Mouse (Mus musculus) embryonic facial prominence, embryonic 14.5 days (tissue): ENCODE measurements around the gene Cux1. TPM values are rescaled to one million over a fixed set of nuclear protein-coding genes. Genes with fewer than 3 reads are reported as not detected.

Source experiments
- ATAC-seq: fragments of 200-750 bp; cut with Nextera tagmentation; 2 replicates; pipeline ENCODE4 v1.8.0; 2017; ENCODE audit warnings: low read depth, moderate number of reproducible peaks, moderate TSS enrichment
- DNase-seq: peaks from one replicate; pipeline ENCODE4 v3.0.0-alpha.2; 2015; ENCODE audit warnings: low spot score
- H3K27ac ChIP-seq: fragments of 300-500 bp; sonication (generic); replicated peaks from 2 replicates; pipeline ENCODE4 v1.5.1; 2014; ENCODE audit warnings: low read depth, mild to moderate bottlenecking, low read length, moderate library complexity
- H3K27me3 ChIP-seq: fragments of 300-500 bp; sonication (generic); replicated peaks from 2 replicates; pipeline ENCODE4 v1.6.1; 2014; ENCODE audit warnings: low read length; ENCODE audit not compliant: control insufficient read depth, insufficient read depth
- H3K36me3 ChIP-seq: fragments of 300-500 bp; sonication (generic); 2 replicates; pipeline ENCODE4 v1.6.1; 2014; ENCODE audit warnings: low read length, mixed read lengths; ENCODE audit not compliant: control insufficient read depth, insufficient read depth
- H3K4me1 ChIP-seq: fragments of 300-500 bp; sonication (generic); 2 replicates; pipeline ENCODE4 v1.6.1; 2014; ENCODE audit warnings: antibody characterized with exemption, low read length; ENCODE audit not compliant: control insufficient read depth, insufficient read depth
- H3K4me2 ChIP-seq: fragments of 300-500 bp; sonication (generic); 2 replicates; pipeline ENCODE4 v1.6.1; 2014; ENCODE audit warnings: low read depth, mild to moderate bottlenecking, low read length, moderate library complexity, mixed read lengths
- H3K4me3 ChIP-seq: fragments of 300-500 bp; sonication (generic); 2 replicates; pipeline ENCODE4 v1.5.1; 2014; ENCODE audit warnings: low read depth, mild to moderate bottlenecking, low read length
- H3K9ac ChIP-seq: fragments of 300-500 bp; sonication (generic); 2 replicates; pipeline ENCODE4 v1.6.1; 2014; ENCODE audit warnings: low read depth, mild to moderate bottlenecking, low read length, moderate library complexity, mixed read lengths
- H3K9me3 ChIP-seq: fragments of 300-500 bp; sonication (generic); 2 replicates; pipeline ENCODE4 v1.6.1; 2016; ENCODE audit warnings: low read length; ENCODE audit not compliant: control insufficient read depth
- WGBS: fragments of 180-500 bp; shearing (Covaris S2); extraction: QIAGEN DNeasy Blood & Tissue Kit; methylation state at CpG from one replicate; pipeline ENCODE4 v1.1.7; 2014; 5-methylcytosine and 5-hydroxymethylcytosine counted together
- polyA plus RNA-seq: library from polyadenylated mRNA; unstranded; fragments of >200 nt; fragmentation: Nextera tagmentation; extraction: Ambion mirVana; gene quantifications from 2 replicates; pipeline ENCODE4 v1.2.1, GENCODE M21; 2014

Cux1 gene
- polyA plus RNA-seq, 1 experiment from 2014 or later, result 60.6 TPM

GRCm38 (mm10) chr5:136564613-136565299 lies 2.5 kb downstream of the Cux1 start:
- H3K27ac ChIP-seq, result no peak overlapping the region
- ATAC-seq (no peak), DNase-seq (no peak)
- peaks cover 37% of the 10 kb centered on the region for H3K4me1 ChIP-seq
- WGBS, result 41% methylated on average over 11 of the region's 11 CpGs
- H3K9me3 ChIP-seq, result no peaks in the 10 kb centered on the region
- peak overlapping the region; percentile 88 for H3K9ac ChIP-seq
- peaks cover 23% of the 10 kb centered on the region for H3K27me3 ChIP-seq
- no peaks in the 10 kb centered on the region for H3K36me3 ChIP-seq
- H3K4me2 ChIP-seq, result peak overlapping the region; percentile 99
- H3K4me3 ChIP-seq, result peak overlapping the region; percentile 88

GRCm38 (mm10) chr5:136563996-136564395 lies 3.3 kb downstream of the Cux1 start:
- Histone ChIP-seq H3K27ac (no peak overlapping the region), H3K4me2 (peak overlapping the region; percentile 99; the same call in 1 of the 2 replicates), H3K4me1 (peaks cover 35% of the 10 kb centered on the region), H3K36me3 (no peaks in the 10 kb centered on the region), H3K4me3 (no peak overlapping the region), H3K27me3 (peaks cover 15% of the 10 kb centered on the region), H3K9me3 (no peaks in the 10 kb centered on the region), H3K9ac (no peak overlapping the region)
- ATAC-seq (no peak), DNase-seq (no peak)
- WGBS, result 53% methylated on average over 3 of the region's 3 CpGs

GRCm38 (mm10) chr5:136563104-136563503 lies 4.2 kb downstream of the Cux1 start:
- no peak for DNase-seq
- ATAC-seq, result no peak
- H3K36me3 ChIP-seq, result no peaks in the 10 kb centered on the region
- H3K9ac ChIP-seq, result no peak overlapping the region
- no peak overlapping the region for H3K27ac ChIP-seq
- peaks cover 27% of the 10 kb centered on the region for H3K4me1 ChIP-seq
- WGBS, result 59% methylated on average over 4 of the region's 4 CpGs
- 0 out of 2 replicates have a peak overlapping the region, but pooled peaks have one; percentile 7 for H3K4me2 ChIP-seq
- no peaks in the 10 kb centered on the region for H3K9me3 ChIP-seq
- H3K27me3 ChIP-seq, result peaks cover 6% of the 10 kb centered on the region; the same call in 1 of the 2 replicates
- H3K4me3 ChIP-seq, result no peak overlapping the region

GRCm38 (mm10) chr5:136562212-136562611 lies 5.1 kb downstream of the Cux1 start:
- DNase-seq (peak; percentile 49), ATAC-seq (no peak)
- Histone ChIP-seq H3K4me3 (no peak overlapping the region), H3K4me1 (peaks cover 23% of the 10 kb centered on the region), H3K27me3 (no peaks in the 10 kb centered on the region; the same call in 1 of the 2 replicates), H3K27ac (no peak overlapping the region), H3K9me3 (no peaks in the 10 kb centered on the region), H3K36me3 (no peaks in the 10 kb centered on the region), H3K9ac (no peak overlapping the region), H3K4me2 (no peak overlapping the region)
- WGBS, result 52% methylated on average over 1 of the region's 1 CpGs

- H3K4me3 ChIP-seq, result no peak overlapping the region
- H3K27ac ChIP-seq, result no peak overlapping the region
- no peak overlapping the region for H3K4me2 ChIP-seq
- no peak for DNase-seq
- no peaks in the 10 kb centered on the region for H3K9me3 ChIP-seq
- no peaks in the 10 kb centered on the region; the same call in 1 of the 2 replicates for H3K27me3 ChIP-seq
- no peak for ATAC-seq
- H3K4me1 ChIP-seq, result peaks cover 24% of the 10 kb centered on the region
- no peak overlapping the region for H3K9ac ChIP-seq
- H3K36me3 ChIP-seq, result no peaks in the 10 kb centered on the region
- 91% methylated on average over 1 of the region's 1 CpGs for WGBS
These were observed 5.6 kb downstream of the Cux1 start for GRCm38 (mm10) chr5:136561641-136562040.

GRCm38 (mm10) chr5:136560656-136561055 lies 6.6 kb downstream of the Cux1 start:
- Histone ChIP-seq H3K4me2 (no peak overlapping the region), H3K27ac (no peak overlapping the region), H3K36me3 (no peaks in the 10 kb centered on the region), H3K4me3 (no peak overlapping the region), H3K4me1 (peaks cover 34% of the 10 kb centered on the region), H3K9ac (no peak overlapping the region), H3K27me3 (no peaks in the 10 kb centered on the region; the same call in 1 of the 2 replicates), H3K9me3 (no peaks in the 10 kb centered on the region)
- DNase-seq (no peak), ATAC-seq (no peak)
- 54% methylated on average over 7 of the region's 7 CpGs for WGBS

- DNase-seq (no peak), ATAC-seq (no peak)
- no peaks in the 10 kb centered on the region for H3K36me3 ChIP-seq
- H3K4me1 ChIP-seq, result peaks cover 18% of the 10 kb centered on the region
- H3K27me3 ChIP-seq, result no peaks in the 10 kb centered on the region
- no peak overlapping the region for H3K4me2 ChIP-seq
- WGBS, result 64% methylated on average over 4 of the region's 4 CpGs
- no peak overlapping the region for H3K9ac ChIP-seq
- no peaks in the 10 kb centered on the region for H3K9me3 ChIP-seq
- H3K27ac ChIP-seq, result no peak overlapping the region
- no peak overlapping the region for H3K4me3 ChIP-seq
These were observed 9.8 kb downstream of the Cux1 start for GRCm38 (mm10) chr5:136557446-136557845.

- Histone ChIP-seq H3K27ac (no peak overlapping the region), H3K36me3 (no peaks in the 10 kb centered on the region), H3K9ac (no peak overlapping the region), H3K4me3 (no peak overlapping the region), H3K4me2 (no peak overlapping the region), H3K9me3 (no peaks in the 10 kb centered on the region), H3K27me3 (no peaks in the 10 kb centered on the region), H3K4me1 (peaks cover 16% of the 10 kb centered on the region)
- DNase-seq, result no peak
- 74% methylated on average over 14 of the region's 14 CpGs for WGBS
- ATAC-seq, result no peak
These were observed 10.7 kb downstream of the Cux1 start for GRCm38 (mm10) chr5:136556328-136557262.
